Mouse (Mus musculus) bone marrow macrophage, adult 2 months (primary cell): ENCODE results near the gene Ext2. TPM values are rescaled to one million over a fixed set of nuclear protein-coding genes. Genes with fewer than 3 reads are reported as not detected.

ENCODE experiments used
- H3K27ac ChIP-seq: 2 replicates; pipeline ENCODE4 v1.5.1; 2012; ENCODE audit warnings: low read depth, low read length; ENCODE audit not compliant: insufficient read depth
- H3K4me1 ChIP-seq: 2 replicates; pipeline ENCODE4 v1.6.1; 2012; ENCODE audit warnings: low read length; ENCODE audit not compliant: control insufficient read depth, insufficient read depth
- H3K4me3 ChIP-seq: 2 replicates; pipeline ENCODE4 v1.5.1; 2012; ENCODE audit warnings: mild to moderate bottlenecking, low read length, moderate library complexity; ENCODE audit not compliant: insufficient read depth
- CTCF ChIP-seq: IDR thresholded peaks from 2 replicates; pipeline ENCODE4 v1.5.1; 2012; ENCODE audit warnings: low read depth, mild to moderate bottlenecking, low read length, moderate library complexity
- POLR2A ChIP-seq: IDR thresholded peaks from 2 replicates; pipeline ENCODE4 v1.6.1; 2012; ENCODE audit warnings: mild to moderate bottlenecking, low read depth, low read length, borderline replicate concordance
- polyA plus RNA-seq: library from polyadenylated mRNA; stranded (reverse); fragments of >200 nt; gene quantifications from 2 replicates; pipeline ENCODE4 v1.2.4, GENCODE M21; 2012; ENCODE audit not compliant: missing spikeins, insufficient read depth, insufficient read length

The Ext2 gene
- polyA plus RNA-seq, 1 experiment: 43.7 TPM

GRCm38 (mm10) chr2:93849505-93850089, 27.2 kb upstream of the Ext2 start, which contains the start of gene Accs:
TSS of gene Accs (minus strand) at chr2:93849943.
- peak; percentile 35; the same call in 1 of the 2 replicates for TF ChIP-seq CTCF
- no peak for TF ChIP-seq POLR2A
- peak within 1 kb of the TSS; percentile 68 for H3K4me3 ChIP-seq

DNA sequence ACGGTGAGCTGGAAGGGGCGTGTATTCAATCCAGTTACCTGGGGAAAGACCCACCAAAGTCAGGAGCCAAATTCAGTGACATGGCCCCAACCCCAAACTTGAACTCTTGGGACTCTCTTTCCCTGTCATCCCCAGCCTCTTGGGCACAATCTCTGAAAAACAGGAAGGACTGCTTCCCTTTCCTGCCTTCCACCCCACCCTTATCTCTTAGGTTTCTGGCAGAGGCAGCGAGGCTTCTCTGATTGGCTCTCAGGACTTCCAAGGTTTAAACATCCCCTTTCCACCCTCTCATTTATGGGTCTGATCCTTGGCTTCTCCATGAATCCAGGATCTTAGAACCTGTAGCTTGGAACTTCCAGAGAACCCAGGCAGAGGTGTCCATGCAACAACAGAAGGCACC, 19.0 kb upstream of the Ext2 start:
- no peak overlapping the region for H3K27ac ChIP-seq
- peaks cover 8% of the 10 kb centered on the region for H3K4me1 ChIP-seq
- no peak for TF ChIP-seq CTCF
- no peak for TF ChIP-seq POLR2A
- no peak overlapping the region for H3K4me3 ChIP-seq

More at GRCm38 (mm10) chr2:93849505-93850089, 27.2 kb upstream of the Ext2 start, which contains the start of gene Accs:
- Histone ChIP-seq H3K4me1 (peaks cover 12% of the 10 kb centered on the region; the same call in 1 of the 2 replicates), H3K27ac (peak within 1 kb of the TSS; percentile 71)

- peaks cover 8% of the 10 kb centered on the region for H3K4me1 ChIP-seq
- H3K27ac ChIP-seq: no peak overlapping the region
- H3K4me3 ChIP-seq: no peak overlapping the region
- TF ChIP-seq CTCF: no peak
- TF ChIP-seq POLR2A: no peak
These were observed 17.7 kb upstream of the Ext2 start for GRCm38 (mm10) chr2:93840109-93840508.

DNA sequence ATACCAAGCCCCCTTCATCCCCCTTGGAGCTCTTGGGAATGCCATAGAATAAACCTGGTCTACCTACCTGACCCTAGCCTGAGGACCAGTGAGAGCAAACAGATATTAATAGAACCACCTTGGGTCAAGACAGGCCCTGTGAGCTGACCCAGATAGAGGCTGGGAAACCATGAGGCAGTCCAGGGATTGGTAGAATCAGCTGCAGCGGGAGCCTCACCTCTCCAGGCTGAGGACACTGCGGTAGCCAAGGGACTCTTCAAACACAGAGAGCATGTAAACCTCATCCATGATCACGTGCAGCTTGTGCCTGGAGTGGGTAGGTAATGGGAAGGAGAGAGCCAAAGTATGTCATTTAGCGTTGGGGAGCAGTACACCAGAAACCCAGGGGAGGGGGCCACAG, 16.6 kb upstream of the Ext2 start:
- Histone ChIP-seq H3K4me1 (peaks cover 8% of the 10 kb centered on the region), H3K27ac (no peak overlapping the region), H3K4me3 (no peak overlapping the region)
- TF ChIP-seq CTCF: no peak
- no peak for TF ChIP-seq POLR2A

- Histone ChIP-seq H3K4me1 (peaks cover 3% of the 10 kb centered on the region; the same call in 1 of the 2 replicates), H3K4me3 (no peak overlapping the region)
These were observed 13.9 kb upstream of the Ext2 start for GRCm38 (mm10) chr2:93836232-93836785.

GRCm38 (mm10) chr2:93835596-93835995, 13.2 kb upstream of the Ext2 start:
- H3K4me1 ChIP-seq: no peaks in the 10 kb centered on the region
- TF ChIP-seq POLR2A (no peak), CTCF (no peak)

More at GRCm38 (mm10) chr2:93836232-93836785, 13.9 kb upstream of the Ext2 start:
- TF ChIP-seq CTCF (no peak), POLR2A (no peak)
- H3K27ac ChIP-seq: no peak overlapping the region

GRCm38 (mm10) chr2:93823519-93823918, 1.2 kb upstream of the Ext2 start:
- peaks cover 5% of the 10 kb centered on the region for H3K4me1 ChIP-seq
- H3K4me3 ChIP-seq: no peak overlapping the region
- TF ChIP-seq POLR2A (no peak), CTCF (peak; percentile 48)
- no peak overlapping the region for H3K27ac ChIP-seq

More at GRCm38 (mm10) chr2:93835596-93835995, 13.2 kb upstream of the Ext2 start:
- Histone ChIP-seq H3K27ac (no peak overlapping the region), H3K4me3 (no peak overlapping the region)

DNA sequence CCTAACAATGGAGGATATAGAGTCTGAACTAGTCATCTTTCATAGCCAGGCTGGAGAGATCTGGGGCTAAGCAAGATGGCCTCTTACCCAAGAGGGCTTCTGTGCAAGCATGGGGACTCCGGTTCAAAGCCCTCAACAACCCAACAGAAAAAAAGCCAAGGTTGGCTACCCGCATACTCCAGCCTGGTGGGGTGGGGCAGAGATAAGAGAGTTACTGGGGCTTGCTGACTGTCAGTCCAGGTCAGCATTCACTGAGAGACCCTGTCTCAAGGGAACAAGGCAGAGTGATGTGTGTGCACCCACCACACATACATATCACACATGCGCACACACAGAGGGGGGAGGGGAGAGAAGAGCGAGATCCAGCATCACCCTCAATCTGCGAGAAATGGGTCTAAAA, 4.6 kb downstream of the Ext2 start:
- TF ChIP-seq CTCF (no peak), POLR2A (no peak)
- Histone ChIP-seq H3K27ac (no peak overlapping the region), H3K4me1 (peaks cover 5% of the 10 kb centered on the region), H3K4me3 (no peak overlapping the region)

- Histone ChIP-seq H3K4me3 (no peak overlapping the region), H3K27ac (no peak overlapping the region), H3K4me1 (no peaks in the 10 kb centered on the region)
- TF ChIP-seq POLR2A (no peak), CTCF (no peak)
These were observed 9.0 kb downstream of the Ext2 start for GRCm38 (mm10) chr2:93813343-93813742.

GRCm38 (mm10) chr2:93811812-93812211, 10.6 kb downstream of the Ext2 start:
- Histone ChIP-seq H3K4me1 (no peaks in the 10 kb centered on the region), H3K27ac (no peak overlapping the region), H3K4me3 (no peak overlapping the region)
- TF ChIP-seq CTCF (peak; percentile 94), POLR2A (no peak)
